Mouse (Mus musculus) ES-E14 (cell line): ENCODE data around the gene Tmprss11a.

ENCODE experiments used
- CHD2 ChIP-seq: IDR thresholded peaks from 2 replicates; pipeline ENCODE4 v1.6.1; 2014; ENCODE audit warnings: mild to moderate bottlenecking, low read depth, low read length, inconsistent platforms
- HCFC1 ChIP-seq: IDR thresholded peaks from 2 replicates; pipeline ENCODE4 v1.6.1; 2012; ENCODE audit warnings: low read length, inconsistent platforms, borderline replicate concordance; ENCODE audit not compliant: insufficient read depth
- MAFK ChIP-seq: IDR thresholded peaks from 2 replicates; pipeline ENCODE4 v1.6.1; 2014; ENCODE audit warnings: mild to moderate bottlenecking, low read depth, low read length, inconsistent platforms; ENCODE audit not compliant: insufficient read depth
- ZC3H11A ChIP-seq: IDR thresholded peaks from 2 replicates; pipeline ENCODE4 v1.6.1; 2012; ENCODE audit warnings: low read depth, mild to moderate bottlenecking, inconsistent platforms, low read length, borderline replicate concordance
- ZNF384 ChIP-seq: IDR thresholded peaks from 2 replicates; pipeline ENCODE4 v1.6.1; 2012; ENCODE audit warnings: low read depth, low read length, inconsistent platforms

DNA sequence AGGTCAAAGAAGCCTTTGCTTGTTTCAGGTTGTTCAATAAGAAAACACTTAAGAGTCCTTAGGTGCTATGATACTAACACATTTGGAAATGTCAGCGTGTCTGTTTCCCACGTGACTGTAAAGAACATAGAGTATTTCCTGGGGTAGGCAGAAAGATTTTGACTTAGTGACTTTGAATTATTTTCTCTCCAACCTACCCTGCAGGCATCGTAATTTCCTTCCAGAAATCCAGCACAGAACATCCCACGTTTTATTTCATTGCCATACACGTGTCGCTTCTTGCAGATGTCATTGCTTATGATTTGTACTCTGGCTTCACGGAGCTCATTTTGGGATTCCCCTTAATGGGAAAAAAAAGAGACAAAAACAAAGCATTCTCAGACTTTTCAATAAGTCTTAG is 54.5 kb downstream of the Tmprss11a start:
- no peak for TF ChIP-seq MAFK
- TF ChIP-seq CHD2 = no peak
- TF ChIP-seq ZNF384 = no peak
- TF ChIP-seq ZC3H11A = no peak
- no peak for TF ChIP-seq HCFC1
